Mouse (Mus musculus) mouse embryonic stem cell (cell line): ENCODE data around the gene Calhm6.

Source experiments
- in situ Hi-C, 2 experiments: fragments of 300-500 bp; cut with MboI; formaldehyde crosslinking; loops; 1 replicate in 1 of 2; 3 replicates in 1 of 2; pipeline ENCODE4 v1.14.3; 2019 to 2020; ENCODE audit warnings: low sequenced_read_pairs in 2 of 2, low pct_unique_long_range_greater_than_20kb in 1 of 2, mixed read lengths in 1 of 2; ENCODE audit not compliant: unreplicated experiment in 1 of 2

Gene Calhm6

GRCm38 (mm10) chr10:34127392-34128378 is at the start of gene Calhm6:
TSS of gene Calhm6 (minus strand) at chr10:34127984.
- in situ Hi-C loops = no loop called here

- in situ Hi-C loops = no loop called here
These were observed 48.3 kb upstream of the Calhm6 start for GRCm38 (mm10) chr10:34175870-34176606.

- in situ Hi-C loops = no loop called here
These were observed 45.0 kb upstream of the Calhm6 start for GRCm38 (mm10) chr10:34172663-34173282.

GRCm38 (mm10) chr10:34171660-34172059 is 43.9 kb upstream of the Calhm6 start:
- in situ Hi-C loops = no loop called here

- in situ Hi-C loops = no loop called here
These were observed 43.4 kb upstream of the Calhm6 start for GRCm38 (mm10) chr10:34171191-34171590.

GRCm38 (mm10) chr10:34166971-34167370 is 39.2 kb upstream of the Calhm6 start:
- in situ Hi-C loops = no loop called here

- in situ Hi-C loops = loop anchor here in 1 of 2 experiments (10.0 kb wide), 1 partner anchor 119 kb away; no protein-coding TSS in a partner anchor
These were observed 28.2 kb upstream of the Calhm6 start for GRCm38 (mm10) chr10:34155796-34156554.

GRCm38 (mm10) chr10:34151827-34152226 is 24.0 kb upstream of the Calhm6 start:
- in situ Hi-C loops = loop anchor here in 1 of 2 experiments (10.0 kb wide), 1 partner anchor 123 kb away; no protein-coding TSS in a partner anchor

- in situ Hi-C loops = loop anchor here in 1 of 2 experiments (10.0 kb wide), 1 partner anchor 124 kb away; no protein-coding TSS in a partner anchor
These were observed 22.7 kb upstream of the Calhm6 start for GRCm38 (mm10) chr10:34150454-34150853.

- in situ Hi-C loops = loop anchor here in 1 of 2 experiments (10.0 kb wide), 1 partner anchor 125 kb away; no protein-coding TSS in a partner anchor
These were observed 22.0 kb upstream of the Calhm6 start for GRCm38 (mm10) chr10:34149772-34150171.

- in situ Hi-C loops = no loop called here
These were observed 13.9 kb upstream of the Calhm6 start for GRCm38 (mm10) chr10:34141693-34142092.

GRCm38 (mm10) chr10:34139768-34140167 is 12.0 kb upstream of the Calhm6 start:
- in situ Hi-C loops = no loop called here

GRCm38 (mm10) chr10:34138027-34138426 is 10.2 kb upstream of the Calhm6 start:
- in situ Hi-C loops = no loop called here

GRCm38 (mm10) chr10:34136432-34136831 is 8.6 kb upstream of the Calhm6 start:
- in situ Hi-C loops = no loop called here

GRCm38 (mm10) chr10:34131356-34131755 is 3.6 kb upstream of the Calhm6 start:
- in situ Hi-C loops = no loop called here

- in situ Hi-C loops = no loop called here
These were observed 607 bp upstream of the Calhm6 start for GRCm38 (mm10) chr10:34128391-34128790.

GRCm38 (mm10) chr10:34118421-34118820 is 9.4 kb downstream of the Calhm6 start:
- in situ Hi-C loops = no loop called here

- in situ Hi-C loops = no loop called here
These were observed 10.0 kb downstream of the Calhm6 start for GRCm38 (mm10) chr10:34117770-34118169.
